Mouse (Mus musculus): ENCODE results near the gene Fgfr2.
A peak's percentile ranks its signal among the peaks of the same experiment; 100 is the strongest.

Fgfr2 gene

GRCm38 (mm10) chr7:130734195-130734787 lies 2388.9 kb downstream of the Fgfr2 start:
- no peak for DNase-seq

DNA sequence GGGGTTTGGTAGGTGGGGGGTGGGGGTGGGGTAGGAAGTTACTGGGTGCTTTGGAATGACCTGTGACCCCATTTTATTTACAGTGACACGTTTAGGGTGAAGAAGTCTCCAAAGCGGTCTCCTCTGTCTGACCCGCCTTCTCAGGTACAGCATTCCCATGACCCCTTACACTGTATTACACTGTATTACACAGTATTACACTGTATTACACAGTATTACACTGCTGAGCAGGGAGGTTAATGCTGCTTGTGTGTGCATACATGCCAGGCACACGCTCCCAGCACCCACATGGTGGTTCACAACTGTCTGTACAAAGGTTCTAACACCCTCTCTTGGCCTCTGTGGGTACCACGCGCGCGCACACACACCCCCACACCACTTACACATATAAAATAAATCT lies 2389.7 kb downstream of the Fgfr2 start:
- DNase-seq: no peak

DNA sequence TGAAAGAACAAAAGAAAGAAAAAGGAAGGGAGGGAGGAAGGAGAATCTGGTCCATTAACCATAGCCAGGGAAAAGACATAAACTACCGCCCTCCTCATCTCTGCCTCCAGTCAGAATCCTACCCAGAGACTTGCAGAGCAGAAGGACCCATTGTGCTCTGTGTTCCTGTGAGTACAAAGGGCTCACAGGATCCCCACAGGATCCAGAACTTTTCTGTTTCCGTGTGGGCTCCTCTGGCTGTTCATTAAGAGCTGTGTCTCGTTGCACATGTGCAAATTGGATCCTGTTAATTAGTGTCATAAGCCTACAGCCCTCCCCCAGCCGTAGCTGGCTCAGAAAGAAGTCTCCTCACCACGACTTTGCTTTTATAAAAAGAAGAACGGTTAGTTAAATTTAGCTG lies 2390.2 kb downstream of the Fgfr2 start:
- DNase-seq: peak; percentile 31

DNA sequence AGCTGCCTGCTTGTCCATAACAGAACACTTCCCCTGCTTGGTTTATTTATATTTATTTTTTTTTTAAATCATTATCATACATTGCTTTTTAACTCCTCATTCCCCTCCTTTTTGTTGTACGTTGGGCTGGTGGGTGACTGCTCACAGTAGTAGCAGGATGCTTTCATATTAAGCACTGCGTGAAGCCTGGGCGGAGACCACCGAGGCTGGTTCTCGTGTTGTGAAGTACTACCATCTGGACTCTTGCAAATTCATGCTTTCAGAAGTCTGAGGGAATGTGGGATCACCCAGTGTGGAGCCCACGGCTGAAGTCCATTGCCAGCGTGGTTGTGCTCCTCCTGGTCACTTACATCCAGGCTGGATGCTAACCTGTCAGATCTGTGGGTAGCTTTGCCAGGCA lies 2391.4 kb downstream of the Fgfr2 start:
- no peak for DNase-seq

- DNase-seq: no peak
Measured at GRCm38 (mm10) chr7:130727560-130727959, 2395.6 kb downstream of the Fgfr2 start.

DNA sequence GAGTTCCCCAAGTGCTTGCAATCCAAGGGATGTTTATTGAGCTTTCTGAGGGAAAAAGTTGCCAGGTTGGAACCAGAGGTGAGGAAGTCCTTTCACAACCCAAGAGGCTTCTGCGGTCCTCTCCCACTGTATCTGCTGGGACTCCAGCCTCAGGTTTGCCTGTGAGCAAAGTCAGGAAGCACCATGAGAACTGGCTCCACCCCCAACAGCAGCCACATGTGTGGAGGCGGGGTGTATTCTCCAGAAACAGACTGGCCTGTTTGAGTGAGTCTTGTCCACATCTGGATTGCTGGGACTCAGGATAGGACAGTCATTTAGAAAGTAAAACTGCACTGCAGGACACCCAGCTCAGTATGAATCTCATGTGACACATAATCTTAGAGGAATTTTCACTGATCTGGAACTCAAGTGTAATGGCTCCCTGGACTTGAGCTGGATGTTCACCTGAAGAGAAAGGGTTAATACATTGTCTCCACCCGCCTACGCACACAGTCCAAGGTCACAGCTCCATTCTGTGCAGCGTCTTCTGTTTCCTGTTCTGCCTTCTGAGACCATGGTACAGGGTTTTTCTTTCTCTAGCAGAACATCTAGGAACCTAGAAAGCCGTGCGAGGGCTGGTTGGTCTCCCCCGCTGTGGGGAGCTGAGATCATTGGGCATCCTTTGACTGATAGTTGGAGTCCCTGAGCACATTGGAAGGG lies 2396.3 kb downstream of the Fgfr2 start:
- peak; percentile 41 for DNase-seq

GRCm38 (mm10) chr7:130726185-130726584 lies 2397.0 kb downstream of the Fgfr2 start:
- DNase-seq: no peak

DNA sequence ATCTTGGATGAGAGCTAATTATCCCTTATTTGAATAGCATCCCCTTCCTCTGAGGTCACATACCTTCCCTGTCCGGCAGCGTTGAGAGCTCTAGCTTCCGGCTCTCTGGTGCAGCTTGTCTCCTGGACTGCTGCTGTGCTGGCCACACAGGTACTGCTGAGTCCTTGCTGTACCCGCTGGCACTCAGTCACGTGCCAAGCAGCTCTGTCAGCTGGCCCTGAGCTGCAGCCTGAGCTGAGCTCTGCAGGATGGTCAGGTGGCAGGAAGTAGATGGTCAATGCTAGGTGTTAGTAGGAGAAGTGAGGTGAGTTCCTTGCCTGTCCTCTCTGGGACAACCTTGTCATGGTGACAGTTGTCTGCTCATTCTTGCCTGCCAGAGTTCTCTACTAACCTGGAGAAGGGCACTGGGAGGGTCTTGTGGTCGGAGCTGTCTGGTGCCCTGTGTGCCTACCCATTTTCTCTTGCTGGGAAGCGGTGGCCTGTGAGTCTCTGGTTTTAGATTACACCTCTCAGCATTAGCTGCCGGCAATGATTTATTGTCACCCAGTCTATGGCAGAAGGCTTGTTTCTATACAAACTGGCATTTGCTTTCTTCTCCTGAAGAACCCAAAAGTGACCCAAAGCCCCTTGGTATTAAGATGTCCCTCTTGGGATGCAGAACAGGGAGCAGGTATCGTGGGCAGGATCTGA lies 2402.4 kb downstream of the Fgfr2 start:
- DNase-seq: peak; percentile 59

DNA sequence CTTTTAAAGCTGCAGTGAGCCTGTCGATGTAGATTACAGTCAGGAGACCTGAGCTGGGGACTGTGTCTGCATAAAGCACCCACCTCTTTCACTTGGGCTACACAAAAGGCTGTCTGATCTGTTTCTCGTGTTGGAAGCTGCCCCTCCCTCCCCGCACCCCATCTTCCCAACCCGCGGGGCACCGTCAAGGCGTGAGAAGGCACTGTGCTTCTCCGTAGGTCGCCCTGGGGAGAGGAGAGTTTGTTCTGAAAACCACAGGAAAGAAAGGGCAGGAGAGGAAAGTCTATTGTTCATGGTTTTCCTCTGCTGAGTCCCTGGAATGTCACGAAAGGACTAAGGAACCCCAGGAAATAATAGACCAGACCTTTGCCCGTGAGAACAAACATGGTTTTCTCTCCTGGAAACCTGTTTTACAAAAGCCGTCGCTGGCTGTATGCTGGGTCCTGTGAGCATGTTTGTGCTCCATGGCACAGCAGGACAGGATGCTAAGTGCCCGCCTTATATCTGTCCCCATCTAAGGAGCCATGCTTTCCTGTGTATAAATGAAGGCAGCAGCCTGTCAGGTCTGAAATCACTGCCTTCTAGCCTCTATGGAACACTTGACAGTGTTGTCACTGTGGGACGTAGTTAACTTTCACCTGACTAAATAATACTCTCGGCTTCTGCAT lies 2403.1 kb downstream of the Fgfr2 start:
- DNase-seq: peak; percentile 30

DNA sequence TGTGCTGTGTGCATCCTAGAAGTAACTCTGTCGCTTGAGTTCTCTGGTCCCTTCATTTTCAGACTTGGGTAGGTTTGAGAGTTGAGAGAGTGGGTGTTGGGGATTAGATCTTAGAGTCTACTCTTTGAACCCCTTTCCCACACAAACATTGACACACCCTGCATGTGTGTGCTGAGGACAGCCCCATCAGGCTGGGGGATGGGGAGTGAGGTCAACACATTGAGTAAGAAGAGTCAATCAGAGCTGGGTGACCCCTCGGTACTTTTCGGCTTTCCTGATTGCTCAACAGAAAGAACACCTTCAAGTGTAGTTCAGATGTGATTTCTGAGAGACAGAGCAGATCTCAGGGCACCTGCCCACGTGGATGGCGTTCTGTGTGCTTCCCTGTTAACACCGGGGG lies 2406.2 kb downstream of the Fgfr2 start:
- no peak for DNase-seq

DNA sequence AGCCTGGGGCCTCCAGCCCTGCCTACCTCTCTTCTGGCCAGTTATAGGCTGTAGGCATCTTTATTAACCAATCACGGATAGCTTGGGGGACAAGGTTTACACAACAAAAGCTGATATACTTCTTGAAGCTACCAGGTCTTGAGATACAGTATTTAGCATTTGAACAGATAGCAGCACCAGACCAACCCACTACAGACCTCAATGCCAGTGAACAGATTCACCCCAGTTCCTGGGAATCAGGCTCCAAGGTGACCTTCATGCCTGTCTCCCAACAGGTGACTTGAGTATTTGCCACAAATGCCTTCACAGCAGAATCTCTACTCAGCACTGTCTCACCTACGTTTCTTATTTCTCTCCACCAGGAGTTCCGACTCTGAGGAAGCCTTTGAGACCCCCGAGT lies 2406.8 kb downstream of the Fgfr2 start:
- no peak for DNase-seq

GRCm38 (mm10) chr7:130715467-130715866 lies 2407.7 kb downstream of the Fgfr2 start:
- DNase-seq: no peak

- no peak for DNase-seq
Measured at GRCm38 (mm10) chr7:130713319-130713718, 2409.8 kb downstream of the Fgfr2 start.

- DNase-seq: no peak
Measured at GRCm38 (mm10) chr7:130711851-130712250, 2411.3 kb downstream of the Fgfr2 start.

GRCm38 (mm10) chr7:130709372-130710274 lies 2413.5 kb downstream of the Fgfr2 start:
- no peak for DNase-seq

DNA sequence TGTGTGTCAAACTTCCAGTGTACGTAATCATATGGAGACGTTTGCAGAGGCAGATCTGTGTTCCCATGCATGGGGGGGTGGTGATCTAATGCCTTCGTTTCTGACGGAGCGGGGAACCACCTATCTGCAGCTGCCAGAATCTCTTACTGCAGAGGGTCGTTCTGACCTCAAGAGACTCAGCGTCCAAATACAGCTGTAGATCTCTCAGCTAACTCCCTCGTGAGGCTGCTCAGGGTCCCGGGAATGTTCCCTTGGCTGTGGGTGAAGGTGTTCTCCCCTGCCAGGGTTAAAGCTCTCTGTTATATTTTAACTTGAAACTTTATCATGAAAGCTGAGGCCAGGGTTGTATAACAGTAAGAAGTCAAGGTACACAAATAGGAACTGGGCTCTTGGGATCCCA lies 2414.2 kb downstream of the Fgfr2 start:
- DNase-seq: peak; percentile 60

GRCm38 (mm10) chr7:130705230-130705629 lies 2417.9 kb downstream of the Fgfr2 start:
- DNase-seq: no peak

GRCm38 (mm10) chr7:130701336-130701735 lies 2421.8 kb downstream of the Fgfr2 start:
- DNase-seq: no peak

GRCm38 (mm10) chr7:130698480-130698879 lies 2424.7 kb downstream of the Fgfr2 start:
- no peak for DNase-seq

- no peak for DNase-seq
Measured at GRCm38 (mm10) chr7:130696347-130697234, 2426.6 kb downstream of the Fgfr2 start.

GRCm38 (mm10) chr7:130695669-130696338 lies 2427.3 kb downstream of the Fgfr2 start:
- DNase-seq: no peak
